Mouse (Mus musculus) heart, adult 2 months (tissue): ENCODE results near the gene Polr3h.

Experiments
- CTCF ChIP-seq: fragments of 200-600 bp; IDR thresholded peaks from 2 replicates; pipeline ENCODE4 v1.8.1; 2022; ENCODE audit warnings: antibody characterized with exemption, mild to moderate bottlenecking, moderate library complexity
- EP300 ChIP-seq: fragments of 200-500 bp; IDR thresholded peaks from 2 replicates; pipeline ENCODE4 v1.6.1; 2011; ENCODE audit warnings: low read depth, low read length, control low read depth; ENCODE audit not compliant: insufficient read depth
- POLR2A ChIP-seq: fragments of 200-500 bp; IDR thresholded peaks from 2 replicates; pipeline ENCODE4 v1.6.1; 2011; ENCODE audit warnings: mild to moderate bottlenecking, low read depth, low read length, control low read depth; ENCODE audit not compliant: insufficient read depth

DNA sequence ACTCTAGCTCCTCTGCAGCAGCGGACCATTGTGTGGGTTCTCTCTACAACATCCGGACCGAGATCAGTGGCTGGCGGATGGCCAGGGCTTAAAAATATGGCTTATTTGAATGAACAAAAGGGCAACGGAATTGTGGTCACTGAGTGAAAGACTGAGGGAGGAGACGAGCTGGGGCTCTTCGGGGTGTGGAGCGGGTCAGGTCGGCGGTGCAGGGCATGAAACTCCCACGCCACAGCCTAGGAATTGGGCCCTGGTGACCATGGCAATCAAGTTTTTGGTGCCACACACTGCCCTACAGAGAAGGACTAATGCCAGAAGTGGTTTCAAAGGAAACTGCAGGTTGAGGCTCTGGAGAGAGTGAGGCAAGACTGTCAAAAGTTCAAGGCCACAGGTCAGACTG is 2.2 kb upstream of the Polr3h start:
- TF ChIP-seq CTCF (no peak), EP300 (no peak), POLR2A (no peak)
